Mouse (Mus musculus): ENCODE measurements around the gene Gpr68.

The Gpr68 gene

DNA sequence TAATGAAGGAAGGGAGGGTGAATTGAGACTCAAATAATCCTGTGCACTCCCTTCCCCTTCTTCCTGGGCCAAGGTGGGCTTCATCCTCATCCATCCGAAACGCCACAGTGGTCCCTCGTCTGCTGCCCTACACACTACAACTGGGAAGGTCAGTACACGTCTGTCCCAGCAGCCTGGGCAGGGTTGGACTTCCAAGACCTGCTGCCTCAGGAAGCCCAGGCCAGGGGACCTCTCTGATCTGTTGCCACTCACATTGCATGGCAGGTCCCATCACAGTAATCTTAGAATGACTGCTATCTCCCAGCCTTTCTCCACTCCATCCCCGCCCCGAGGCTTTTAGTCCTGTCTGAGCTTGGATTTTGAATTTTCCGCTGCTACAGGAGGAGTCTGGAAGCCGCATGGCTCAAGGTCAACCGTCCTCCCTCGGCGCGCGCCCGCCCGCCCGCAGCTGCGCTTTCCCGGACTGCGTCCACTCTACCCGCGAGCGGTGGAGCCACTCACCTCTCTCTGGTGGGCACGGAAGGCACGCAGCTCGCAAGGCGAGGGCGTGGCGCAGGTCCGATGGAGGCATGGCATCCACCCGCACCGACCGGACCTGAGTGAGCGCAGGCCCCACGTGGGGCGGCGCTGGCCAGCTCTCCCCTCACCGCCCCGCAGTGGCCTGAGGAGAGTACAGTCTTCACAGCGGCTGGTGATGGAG, at the start of gene Gpr68:
TSS of gene Gpr68 (minus strand) at position 601 of the 700 bp plus-strand sequence.
- DNase-seq (ENCODE audit: low spot score), result peak; percentile 67

DNA sequence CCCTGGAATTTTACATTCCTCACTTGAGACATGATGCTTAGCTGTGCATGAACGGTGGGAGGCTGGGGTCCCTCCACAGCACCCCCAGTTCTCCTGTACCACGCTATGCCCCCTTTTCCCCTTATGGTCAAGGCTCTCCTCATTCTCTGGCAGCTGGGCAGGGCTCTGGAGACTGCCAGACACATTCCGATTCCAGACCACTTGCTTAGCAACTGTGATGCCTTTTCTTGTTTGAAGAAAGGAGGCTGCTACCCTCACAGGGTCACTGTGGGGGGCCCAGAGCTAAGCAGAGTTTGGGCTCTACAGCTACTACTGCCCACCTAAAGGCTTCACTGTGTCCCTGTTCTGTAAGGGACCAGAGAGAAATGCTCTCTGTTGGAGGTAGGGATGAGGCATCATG, 49.3 kb upstream of the Gpr68 start:
- no peak for DNase-seq (ENCODE audit: low spot score)

DNA sequence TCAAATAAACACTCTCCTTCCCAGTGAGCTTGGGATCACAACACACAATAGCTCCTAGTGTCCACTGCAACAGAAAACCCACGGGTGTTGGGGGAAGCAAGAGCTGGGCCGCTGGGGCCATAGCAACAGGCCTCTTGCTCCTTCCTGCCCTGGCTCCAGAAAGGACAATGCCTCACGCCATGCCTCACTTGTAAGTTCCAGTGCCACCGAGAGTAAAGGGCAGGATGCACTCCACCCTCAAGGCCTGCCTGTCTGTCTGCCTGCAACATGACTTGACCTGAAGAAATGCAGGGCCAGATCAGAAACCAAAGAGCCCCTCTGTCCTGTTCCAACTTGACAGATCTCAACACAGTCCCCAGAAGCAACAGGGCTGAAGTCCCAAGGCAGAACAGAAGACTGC, 48.8 kb upstream of the Gpr68 start:
- no peak for DNase-seq (ENCODE audit: low spot score)

DNA sequence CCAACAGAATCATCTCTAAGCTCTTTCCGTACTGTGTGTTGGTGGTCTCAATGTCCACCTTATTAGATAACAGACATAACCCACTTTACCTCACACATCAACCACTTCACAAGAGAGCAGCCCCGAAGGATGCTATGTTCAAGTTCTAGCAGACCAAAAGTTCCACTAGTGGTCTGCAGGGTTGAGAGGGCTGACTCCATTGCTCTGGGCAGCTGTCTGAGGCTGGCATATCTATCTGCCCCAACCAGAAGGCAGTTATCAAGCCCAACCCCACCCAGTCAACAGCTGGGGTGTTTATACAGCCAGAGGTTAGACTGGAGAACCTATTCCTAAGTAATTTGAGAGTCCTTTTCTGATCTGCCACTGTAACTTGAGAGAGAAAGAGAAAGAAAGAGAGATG, 48.0 kb upstream of the Gpr68 start:
- no peak for DNase-seq (ENCODE audit: low spot score)

DNA sequence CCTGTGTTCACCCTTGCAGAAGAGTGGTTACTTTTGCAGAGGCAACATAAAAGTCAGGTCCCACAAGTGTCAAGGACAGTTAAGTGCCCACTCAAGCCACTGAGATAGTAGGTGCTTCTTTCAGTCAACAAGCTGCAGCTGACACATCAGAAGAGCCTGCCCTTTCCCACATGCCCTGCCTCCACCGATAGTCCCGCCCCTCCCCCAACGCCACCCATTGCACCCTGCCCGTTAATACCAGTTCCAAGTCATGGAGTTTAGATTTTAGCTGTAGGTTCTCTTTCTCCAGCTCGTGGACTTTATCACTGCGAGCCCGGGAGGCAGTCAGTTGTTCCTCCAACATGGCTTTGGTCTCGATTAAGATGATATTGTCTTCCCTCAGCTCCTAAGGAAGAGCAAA, 45.9 kb upstream of the Gpr68 start:
- no peak for DNase-seq (ENCODE audit: low spot score)

DNA sequence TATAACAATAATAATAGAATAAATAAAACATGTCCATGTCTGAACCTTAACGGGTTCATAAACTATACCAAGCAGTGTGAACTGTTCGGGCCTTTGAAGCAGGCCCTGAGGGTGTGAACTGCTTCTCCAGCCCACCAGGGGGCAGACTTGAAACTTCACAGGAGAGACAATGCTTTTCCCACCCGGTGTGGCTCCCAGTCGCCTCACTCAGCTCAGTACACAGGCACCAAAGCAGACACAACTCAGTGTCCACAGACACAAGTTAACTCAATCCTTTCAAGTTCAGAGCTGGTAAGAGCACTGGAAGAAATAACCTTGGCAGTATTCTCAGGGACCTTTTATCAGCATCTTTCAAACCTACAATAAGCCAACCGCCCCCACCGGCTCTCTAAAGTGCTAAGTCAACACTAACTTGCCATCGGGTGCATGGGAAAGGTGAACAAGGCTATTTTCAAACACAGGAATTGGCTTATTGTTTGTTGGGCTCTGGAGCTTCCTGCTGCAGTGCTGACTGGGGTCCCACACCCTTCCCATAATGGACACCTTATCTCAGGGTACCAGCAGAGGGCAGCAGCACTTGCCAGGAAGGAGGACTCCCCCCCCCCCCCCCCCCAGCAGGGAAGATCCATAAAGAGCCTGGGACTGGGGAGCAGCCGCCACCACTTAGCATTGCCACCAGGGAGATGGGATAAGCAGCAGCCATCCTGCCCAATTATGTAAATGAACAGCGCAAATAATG, 44.4 kb upstream of the Gpr68 start:
- DNase-seq (ENCODE audit: low spot score), result peak; percentile 86

DNA sequence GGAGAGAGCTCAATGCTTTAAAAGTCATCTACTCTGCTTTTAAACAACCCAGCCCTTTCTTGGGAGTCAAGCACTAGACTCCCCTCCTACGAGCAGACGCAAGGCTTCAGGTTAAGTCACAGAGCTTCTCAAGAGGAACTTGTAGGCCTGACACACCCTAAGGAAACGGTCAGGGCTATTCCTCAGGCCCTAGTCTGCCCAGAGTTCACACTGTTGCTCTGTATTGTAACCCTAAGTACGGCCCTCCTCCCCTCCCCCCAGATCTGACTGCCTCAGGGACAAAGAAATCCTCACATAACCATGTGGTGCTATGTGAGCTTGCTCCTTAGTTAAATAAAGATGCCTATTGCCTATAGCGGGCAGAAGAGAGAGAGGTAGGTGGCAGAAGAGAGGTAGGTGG, 41.1 kb upstream of the Gpr68 start:
- DNase-seq (ENCODE audit: low spot score), result no peak

DNA sequence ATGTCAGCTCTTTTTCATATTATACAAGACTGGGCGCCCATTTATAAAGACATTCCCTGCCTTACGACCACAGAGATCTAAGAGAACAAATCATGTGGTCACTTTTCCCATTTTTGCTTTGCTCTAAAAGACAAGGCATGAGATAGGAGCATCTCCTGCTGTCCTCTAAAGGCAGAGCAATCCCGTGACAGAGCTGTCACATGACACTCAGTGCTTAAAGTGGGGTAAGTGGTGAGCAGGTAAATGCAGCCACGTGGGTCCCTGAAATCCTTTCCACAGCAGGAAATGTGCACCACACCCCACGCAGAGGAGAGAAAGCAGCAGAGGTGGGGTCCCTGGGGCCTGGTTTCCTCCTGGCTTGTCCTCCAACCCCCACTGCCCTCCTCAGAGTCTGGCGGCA, 40.0 kb upstream of the Gpr68 start:
- no peak for DNase-seq (ENCODE audit: low spot score)

DNA sequence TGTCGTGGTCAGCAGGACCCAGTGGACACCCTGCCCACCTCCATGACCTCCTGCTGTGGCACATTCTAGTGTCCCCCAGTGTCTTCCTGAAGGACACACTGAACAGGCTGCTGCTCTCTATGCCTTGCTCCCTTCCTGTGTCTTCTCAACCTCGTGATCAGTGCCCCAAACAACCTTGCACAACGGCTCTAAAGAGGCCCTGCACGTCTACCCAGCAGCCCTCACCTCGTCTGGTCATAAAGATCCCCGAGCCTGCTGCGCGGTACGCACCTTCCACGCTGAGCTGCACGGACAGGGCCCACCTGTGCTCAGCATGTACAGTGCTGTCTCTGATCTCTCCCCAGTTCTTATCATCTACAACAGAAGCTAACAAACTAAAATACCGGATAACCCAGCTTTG, 38.0 kb upstream of the Gpr68 start:
- no peak for DNase-seq (ENCODE audit: low spot score)

DNA sequence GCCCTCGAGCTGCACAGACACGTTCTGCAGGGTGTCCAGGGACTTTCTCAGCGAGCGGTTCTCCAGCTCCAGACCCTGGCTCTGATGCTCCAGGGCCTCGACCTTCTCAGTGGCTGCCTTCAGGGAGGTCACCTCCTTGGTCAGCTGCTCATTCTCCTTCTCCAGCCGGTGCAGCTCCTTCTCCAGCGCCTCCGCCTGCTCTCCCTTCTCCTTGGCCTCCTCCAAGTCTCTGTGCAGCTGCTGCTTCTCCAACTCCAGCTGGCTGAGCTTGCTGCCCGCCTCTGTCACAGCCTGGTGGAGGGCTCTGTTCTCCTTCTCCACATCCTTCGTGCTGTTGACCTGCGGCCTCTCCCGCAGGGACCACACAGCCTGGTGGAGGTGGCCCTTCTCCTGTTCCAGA, 37.5 kb upstream of the Gpr68 start:
- DNase-seq (ENCODE audit: low spot score), result no peak

DNA sequence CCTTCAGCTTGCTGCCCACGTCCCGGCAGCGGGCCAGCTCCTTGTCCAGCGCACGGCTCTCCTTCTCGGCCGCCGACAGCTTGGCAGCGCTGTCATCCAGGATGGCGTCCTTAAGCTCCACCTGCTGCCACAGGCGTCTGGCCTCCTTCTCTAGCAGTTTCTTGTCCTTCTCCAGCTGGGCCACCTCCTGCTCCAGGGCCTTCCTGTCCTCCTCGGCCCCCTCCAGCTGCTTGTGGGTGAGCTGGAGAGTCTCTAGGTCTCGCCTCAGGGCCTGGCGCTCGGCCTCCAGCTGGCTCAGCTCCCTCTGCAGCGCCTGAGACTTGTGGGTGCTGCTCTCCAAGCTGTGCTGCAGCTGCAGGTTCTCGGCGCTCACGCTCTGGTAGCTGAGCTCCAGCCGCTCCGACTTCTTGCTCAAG, 36.9 kb upstream of the Gpr68 start:
- DNase-seq (ENCODE audit: low spot score), result no peak

DNA sequence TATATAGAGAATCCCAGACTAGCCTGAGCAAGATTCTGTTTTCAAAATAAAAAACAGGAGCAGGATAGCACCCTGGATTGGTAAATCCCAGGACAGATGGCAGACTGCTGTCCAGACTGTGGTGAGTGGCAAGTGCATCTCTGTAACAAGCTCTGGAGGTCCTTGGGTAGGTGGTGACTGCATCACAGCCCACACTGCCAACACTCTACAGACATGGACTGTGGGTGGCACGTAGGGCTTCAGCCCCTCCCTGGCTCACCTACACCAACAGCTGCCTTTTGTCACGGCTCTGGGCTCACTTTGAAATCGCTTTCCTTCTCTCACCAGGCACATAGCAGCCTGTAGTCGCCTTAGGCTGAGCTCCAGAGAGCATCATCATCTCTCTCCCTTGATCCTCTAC, 35.1 kb upstream of the Gpr68 start:
- DNase-seq (ENCODE audit: low spot score), result no peak

DNA sequence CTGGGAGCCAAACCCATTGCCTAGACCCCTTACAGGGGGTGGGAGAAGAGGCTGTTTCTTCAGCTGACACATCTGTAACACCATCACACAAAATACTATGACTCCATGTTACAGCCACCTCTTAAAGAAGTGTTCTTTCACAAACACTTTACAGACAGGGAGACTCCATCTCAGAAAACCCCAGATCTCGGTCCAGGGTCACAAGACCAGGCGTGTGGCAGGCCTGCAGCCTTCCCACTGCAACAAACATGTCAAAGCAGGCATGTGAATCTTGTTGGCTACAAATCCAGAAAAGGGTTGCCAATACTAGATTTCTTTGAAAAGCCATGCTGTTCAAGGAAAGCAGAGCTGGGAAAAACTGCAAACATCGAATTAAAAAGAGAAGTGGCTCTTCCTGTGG, 33.4 kb upstream of the Gpr68 start:
- no peak for DNase-seq (ENCODE audit: low spot score)

DNA sequence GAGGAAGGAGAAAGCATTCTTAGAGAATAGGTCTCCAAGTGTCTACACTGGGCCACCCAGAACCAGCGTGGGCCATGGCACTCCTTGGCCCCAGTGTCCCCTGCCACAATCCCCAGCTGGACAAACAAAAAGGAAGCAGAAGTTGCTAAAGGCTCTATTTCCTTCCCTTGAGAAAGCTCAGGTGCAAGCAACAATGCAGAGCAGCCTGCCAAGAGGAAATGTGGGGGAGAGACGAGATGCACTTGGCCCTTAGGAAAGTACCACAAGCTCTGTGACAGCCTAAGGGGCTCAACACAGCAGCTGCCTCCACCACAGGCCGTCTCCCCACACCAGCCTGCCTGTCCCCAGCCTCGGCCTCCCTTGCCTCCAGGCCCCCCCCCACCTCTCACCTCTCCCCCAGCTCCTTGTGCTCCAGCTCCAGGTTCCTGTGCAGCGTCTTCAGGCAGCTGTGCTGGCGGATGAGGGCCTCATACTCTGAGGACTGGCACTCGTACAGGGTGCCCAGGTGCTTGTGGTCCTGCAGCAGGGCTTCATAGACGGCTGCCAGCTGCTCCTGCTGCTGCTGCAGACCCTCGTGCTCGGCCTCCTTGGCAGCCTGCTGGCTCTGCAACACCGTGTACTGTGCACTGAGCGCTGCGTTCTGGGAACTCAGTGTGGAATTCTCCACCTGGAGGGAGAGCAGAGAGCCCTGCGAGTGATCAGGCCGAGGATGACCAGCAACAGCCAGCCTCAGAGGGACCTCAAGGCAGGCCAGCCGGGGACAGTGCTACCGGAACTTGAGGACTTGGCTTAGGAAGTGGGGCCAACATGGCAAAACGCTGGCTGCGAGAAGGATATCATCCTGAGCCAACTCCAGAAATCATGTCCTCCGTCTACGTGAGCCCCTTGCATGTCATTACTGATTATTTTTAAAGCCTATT, 29.7 kb upstream of the Gpr68 start:
- DNase-seq (ENCODE audit: low spot score), result no peak

DNA sequence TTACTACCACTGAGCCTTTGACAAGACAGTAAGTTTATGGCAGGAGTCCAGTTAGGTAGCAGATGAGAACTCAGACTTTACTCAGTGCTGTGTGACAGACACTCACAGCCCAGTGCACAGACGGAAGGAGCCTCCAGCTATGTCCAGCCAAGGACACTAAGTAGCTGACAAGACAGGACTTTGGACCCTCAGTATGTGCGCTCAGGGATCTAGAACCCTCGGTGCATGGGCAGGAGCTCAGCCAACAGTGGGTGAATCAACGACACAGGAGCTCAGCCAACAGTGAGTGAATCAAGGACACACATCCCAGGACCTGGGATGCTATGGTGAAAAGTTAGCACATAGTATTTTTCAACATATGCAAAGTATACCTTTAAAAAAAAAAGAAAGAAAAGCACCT, 28.7 kb upstream of the Gpr68 start:
- DNase-seq (ENCODE audit: low spot score), result no peak

DNA sequence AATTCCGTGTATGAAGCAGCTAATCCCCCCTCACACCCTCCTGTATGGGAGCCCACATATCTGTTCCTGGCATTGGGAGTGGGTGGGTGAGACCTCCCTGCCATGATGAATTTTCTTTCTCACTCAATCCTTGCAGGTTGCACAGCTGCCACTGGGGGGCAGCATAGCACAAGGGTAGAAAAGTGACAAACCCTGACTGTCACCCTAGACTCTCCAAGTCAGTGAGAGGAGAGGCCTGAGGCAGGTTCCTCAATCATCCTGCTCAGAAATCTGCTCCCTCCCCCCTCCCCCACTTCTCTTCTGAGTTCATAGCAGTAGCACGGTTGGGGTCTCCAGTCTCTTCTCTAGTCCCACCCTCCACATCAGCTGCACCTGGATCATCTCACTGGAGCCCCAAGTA, 28.1 kb upstream of the Gpr68 start:
- DNase-seq (ENCODE audit: low spot score), result peak; percentile 87

DNA sequence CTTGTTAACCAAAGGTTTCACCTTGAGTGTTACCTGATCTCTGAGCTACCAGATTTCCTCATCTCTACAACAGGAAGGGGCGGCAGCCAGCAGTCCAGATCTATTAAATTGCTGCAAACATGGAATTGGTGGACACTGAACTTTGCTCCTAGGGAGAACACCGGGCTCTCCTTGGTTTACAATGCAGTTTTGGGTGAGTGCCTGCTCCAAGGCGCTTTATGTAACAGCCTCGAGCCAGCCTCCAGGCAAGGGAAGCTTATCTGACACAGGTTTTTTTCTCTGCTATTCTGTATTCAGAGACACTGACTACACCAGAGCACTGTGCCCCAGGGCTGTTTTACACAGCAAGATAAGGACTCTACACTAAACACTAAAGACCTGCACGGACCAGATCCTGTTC, 26.8 kb upstream of the Gpr68 start:
- DNase-seq (ENCODE audit: low spot score), result no peak

DNA sequence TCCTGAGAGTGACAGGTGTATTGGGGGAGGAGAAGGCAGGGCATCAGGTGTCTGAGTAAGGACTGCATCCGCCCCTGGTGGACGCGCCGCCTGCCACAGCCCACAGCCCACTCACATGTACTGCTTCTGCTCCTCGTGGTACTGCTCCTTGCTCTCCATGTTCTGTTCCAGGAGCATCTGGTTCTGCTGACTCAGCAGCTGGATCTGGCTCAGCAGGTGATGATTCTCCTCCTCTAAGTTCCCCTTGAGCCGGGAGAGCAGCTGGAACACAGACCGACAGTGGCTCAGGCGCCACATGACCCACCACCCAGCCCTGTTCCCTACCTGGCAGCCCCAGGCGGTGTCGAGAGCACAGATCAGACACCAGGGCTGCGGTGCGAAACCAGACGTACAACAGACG, 23.7 kb upstream of the Gpr68 start:
- no peak for DNase-seq (ENCODE audit: low spot score)

DNA sequence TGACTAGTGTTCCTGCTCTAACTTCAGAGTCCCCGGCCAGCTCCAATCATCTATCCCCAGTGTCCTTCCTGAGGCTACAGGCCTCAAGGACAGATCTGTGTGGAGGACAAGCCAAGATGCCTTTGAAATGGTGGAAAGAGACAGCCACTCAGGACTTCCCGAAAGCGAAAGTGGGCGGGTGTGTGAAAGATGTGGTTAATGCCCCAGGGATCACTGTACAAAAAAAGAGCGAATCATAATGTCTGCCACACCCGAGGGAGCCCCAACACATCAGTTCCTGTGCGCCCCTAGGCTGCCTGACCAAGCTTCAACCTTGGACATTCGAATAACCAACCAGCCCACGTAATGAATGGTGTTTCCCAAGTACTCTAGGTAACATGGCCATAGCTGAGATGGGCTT, 20.3 kb upstream of the Gpr68 start:
- no peak for DNase-seq (ENCODE audit: low spot score)

DNA sequence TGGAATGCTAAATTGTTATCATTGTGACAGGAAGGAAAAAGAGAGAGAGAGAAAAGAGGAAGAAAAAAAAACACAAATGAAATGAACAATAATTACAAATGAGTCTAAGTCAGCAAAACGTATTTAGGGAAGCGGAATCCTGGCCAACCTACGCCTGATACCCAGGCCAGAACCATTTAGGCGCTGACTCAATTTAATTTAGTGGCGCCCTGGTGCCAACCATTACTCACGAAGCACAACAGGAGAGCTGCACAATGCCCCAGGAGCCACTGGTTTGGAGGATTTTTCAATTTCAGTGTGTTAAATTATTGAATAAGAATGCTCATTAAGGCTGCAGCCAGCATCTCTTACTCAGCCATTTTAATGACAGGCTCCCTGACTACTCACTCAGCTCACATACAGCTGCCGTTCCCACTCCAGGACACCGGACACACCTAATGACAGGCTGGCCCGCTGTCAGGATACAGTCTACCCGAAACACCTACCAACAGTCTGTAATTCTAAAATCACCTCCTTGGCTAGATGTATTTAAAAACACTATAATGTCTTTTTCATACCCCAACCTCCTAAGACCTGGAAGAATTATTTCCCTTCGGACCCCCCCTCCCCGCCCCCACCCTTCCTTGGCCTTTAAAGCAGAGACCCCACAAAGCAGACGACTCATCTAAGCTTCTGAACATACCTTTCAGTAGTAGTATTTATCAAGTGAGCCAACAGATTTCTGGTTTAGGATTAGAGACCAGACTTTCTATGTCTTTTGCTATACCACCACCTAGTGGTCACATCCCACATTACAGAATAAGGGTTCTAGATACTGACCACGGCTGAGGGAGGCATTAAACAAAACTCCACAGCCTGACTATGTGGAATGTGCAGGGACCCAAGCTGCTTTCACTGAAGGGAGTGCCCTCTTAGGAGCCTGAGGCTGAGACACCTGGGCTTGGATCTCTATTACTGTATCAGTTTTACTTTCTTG, 17.9 kb upstream of the Gpr68 start:
- DNase-seq (ENCODE audit: low spot score), result peak; percentile 96

DNA sequence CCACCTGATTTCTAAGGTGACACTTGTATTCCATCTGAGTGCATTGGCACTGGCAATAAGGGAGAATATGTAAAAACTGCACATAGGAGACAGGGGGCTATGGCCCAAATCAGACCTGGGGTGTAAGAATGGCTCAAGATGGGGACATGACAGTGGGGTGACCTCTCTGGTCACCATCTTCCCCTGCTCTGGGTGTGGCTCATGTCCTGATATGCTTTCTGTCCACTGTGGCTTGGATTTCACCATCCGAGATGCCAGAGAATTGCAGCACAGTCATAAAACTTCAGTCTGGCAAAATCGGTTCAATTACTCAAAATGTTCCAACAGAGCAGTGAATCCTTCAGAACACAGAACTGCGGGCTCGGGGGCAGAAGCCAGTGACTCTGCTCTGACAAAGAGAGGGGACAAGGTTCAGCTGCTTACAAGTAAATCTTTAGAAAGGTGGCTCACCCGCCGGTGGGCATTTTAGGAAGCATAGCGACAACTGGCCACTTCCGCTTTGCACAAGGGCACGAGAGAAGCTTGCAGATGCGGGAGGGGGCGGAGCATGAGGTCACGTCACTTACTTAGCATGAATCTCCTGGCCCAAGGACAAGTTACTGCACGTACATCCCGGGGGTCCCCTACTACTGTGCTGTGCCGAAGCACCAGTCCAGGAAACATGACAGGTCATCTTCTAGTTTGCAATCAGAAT, 16.8 kb upstream of the Gpr68 start:
- no peak for DNase-seq (ENCODE audit: low spot score)

All from retina, embryonic 14.5 days (tissue).